Mouse (Mus musculus): ENCODE data around the gene Gm15293.
"Not testable (repeated sequence)": the region's sequence is repeated elsewhere in the genome, so short reads cannot be mapped to it uniquely, and the experiment has no call there.

Gm15293 gene

DNA sequence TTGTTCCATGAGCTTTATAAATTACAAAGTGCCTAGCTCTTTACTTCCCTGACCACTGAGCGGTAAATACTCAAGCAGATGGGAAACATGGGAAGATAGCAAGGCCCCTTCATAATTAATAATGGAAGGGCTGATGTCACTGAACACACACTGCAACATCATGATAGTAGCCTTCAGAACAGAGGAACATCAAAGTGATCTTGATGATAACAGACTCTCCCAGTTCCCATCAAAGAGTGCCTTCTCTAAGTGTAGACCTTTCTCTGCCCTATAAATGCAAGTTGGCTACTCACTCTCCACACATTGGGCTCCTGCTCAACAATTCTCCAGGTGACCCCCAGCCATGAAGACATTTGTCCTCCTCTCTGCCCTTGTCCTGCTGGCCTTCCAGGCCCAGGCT lies at the start of gene Gm15293:
Gm15293 (plus strand) TSS at position 301 of the 400 bp plus-strand sequence.
- not testable (repeated sequence) for DNase-seq (ENCODE audit: low spot score)

DNA sequence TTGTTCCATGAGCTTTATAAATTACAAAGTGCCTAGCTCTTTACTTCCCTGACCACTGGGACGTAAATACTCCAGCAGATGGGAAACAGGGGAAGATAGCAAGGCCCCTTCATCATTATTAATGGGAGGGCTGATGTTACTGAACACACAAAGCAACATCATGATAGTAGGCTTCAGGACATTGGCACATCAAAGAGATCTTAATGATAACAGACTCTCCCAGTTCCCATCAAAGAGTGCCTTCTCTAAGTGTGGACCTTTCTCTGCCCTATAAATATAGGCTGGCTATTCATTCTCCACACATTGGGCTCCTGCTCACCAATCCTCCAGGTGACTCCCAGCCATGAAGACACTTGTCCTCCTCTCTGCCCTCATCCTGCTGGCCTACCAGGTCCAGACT lies 39.4 kb upstream of the Gm15293 start, which contains the start of gene Defa22:
Defa22 (plus strand) TSS at position 301 of the 400 bp plus-strand sequence.
- DNase-seq (ENCODE audit: low spot score) = not testable (repeated sequence)

DNA sequence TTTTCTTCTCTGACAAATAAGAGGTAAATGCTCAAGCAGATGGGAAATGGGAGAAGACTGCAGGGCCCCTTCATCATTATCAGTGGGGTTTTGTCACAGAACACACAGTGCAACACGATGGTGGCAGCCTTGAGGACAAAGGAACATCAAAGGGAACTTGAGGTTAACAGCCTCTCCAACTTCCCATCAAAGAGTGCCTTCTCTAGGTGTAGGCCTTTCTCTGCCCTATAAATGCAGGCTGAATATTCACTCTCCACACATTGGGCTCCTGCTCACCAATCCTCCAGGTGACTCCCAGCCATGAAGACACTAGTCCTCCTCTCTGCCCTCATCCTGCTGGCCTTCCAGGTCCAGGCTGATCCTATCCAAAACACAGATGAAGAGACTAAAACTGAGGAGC lies 10.0 kb upstream of the Gm15293 start, which contains the start of gene Defa31:
Defa31 (plus strand) TSS at position 301 of the 400 bp plus-strand sequence.
- DNase-seq (ENCODE audit: low spot score) = not testable (repeated sequence)

Data from ovary, postnatal 14 days (tissue).